Mouse (Mus musculus) liver, adult 2 months (tissue): ENCODE data around the gene Hist1h4h. TPM values are rescaled to one million over a fixed set of nuclear protein-coding genes. Genes with fewer than 3 reads are reported as not detected.
A peak's percentile ranks its signal among the peaks of the same experiment; 100 is the strongest.
"Not testable (repeated sequence)": the region's sequence is repeated elsewhere in the genome, so short reads cannot be mapped to it uniquely, and the experiment has no call there.

Source experiments
- DNase-seq: peaks from one replicate; pipeline ENCODE4 v3.0.0-alpha.2; 2011; ENCODE audit warnings: low read depth, low spot score; ENCODE audit errors: extremely low read depth
- H3K27ac ChIP-seq: fragments of 200-500 bp; replicated peaks from 2 replicates; pipeline ENCODE4 v1.5.1; 2012; ENCODE audit warnings: low read depth, mild to moderate bottlenecking, control low read depth, inconsistent platforms, low read length; ENCODE audit not compliant: insufficient read depth
- H3K27me3 ChIP-seq: fragments of 200-500 bp; 2 replicates; pipeline ENCODE4 v1.6.1; 2012; ENCODE audit warnings: mild to moderate bottlenecking, moderate library complexity, low read length, inconsistent platforms; ENCODE audit not compliant: control insufficient read depth, insufficient read depth
- H3K36me3 ChIP-seq: fragments of 200-500 bp; 2 replicates; pipeline ENCODE4 v1.6.1; 2012; ENCODE audit warnings: low read length, inconsistent platforms; ENCODE audit not compliant: control insufficient read depth, insufficient read depth
- H3K4me1 ChIP-seq: fragments of 200-500 bp; 2 replicates; pipeline ENCODE4 v1.6.1; 2011; ENCODE audit warnings: low read length; ENCODE audit not compliant: control insufficient read depth, insufficient read depth
- H3K4me3 ChIP-seq: fragments of 200-500 bp; 2 replicates; pipeline ENCODE4 v1.5.1; 2011; ENCODE audit warnings: low read depth, mild to moderate bottlenecking, control low read depth, low read length, moderate library complexity; ENCODE audit not compliant: insufficient read depth
- H3K79me2 ChIP-seq: fragments of 200-500 bp; 2 replicates; pipeline ENCODE4 v1.6.1; 2012; ENCODE audit warnings: inconsistent platforms, mild to moderate bottlenecking, low read length, moderate library complexity; ENCODE audit not compliant: control insufficient read depth, insufficient read depth
- H3K9ac ChIP-seq: fragments of 200-500 bp; 2 replicates; pipeline ENCODE4 v1.6.1; 2012; ENCODE audit warnings: low read depth, mild to moderate bottlenecking, control low read depth, inconsistent platforms, low read length
- CTCF ChIP-seq: fragments of 200-500 bp; IDR thresholded peaks from 2 replicates; pipeline ENCODE4 v1.5.1; 2011; ENCODE audit warnings: low read depth, low read length, control low read depth
- POLR2A ChIP-seq: fragments of 200-500 bp; IDR thresholded peaks from 2 replicates; pipeline ENCODE4 v1.6.1; 2011; ENCODE audit warnings: low read length, control low read depth; ENCODE audit not compliant: insufficient read depth; ENCODE audit errors: extremely low read depth
- WGBS: fragments of 180-500 bp; shearing (Covaris S2); methylation state at CpG from one replicate; pipeline ENCODE4 v1.1.7; 2018; 5-methylcytosine and 5-hydroxymethylcytosine counted together
- polyA plus RNA-seq: library from polyadenylated mRNA; depleted of rRNA; stranded (reverse); fragments of >200 nt; gene quantifications from 2 replicates; pipeline ENCODE4 v1.2.3, GENCODE M21; 2012
- total RNA-seq: library from RNA; depleted of rRNA; stranded (reverse); fragments of >200 nt; gene quantifications from 2 replicates; pipeline ENCODE4 v1.2.3, GENCODE M21; 2014

Hist1h4h gene
- total and polyA plus RNA-seq, 2 experiments, result 8.5 to 706 TPM

DNA sequence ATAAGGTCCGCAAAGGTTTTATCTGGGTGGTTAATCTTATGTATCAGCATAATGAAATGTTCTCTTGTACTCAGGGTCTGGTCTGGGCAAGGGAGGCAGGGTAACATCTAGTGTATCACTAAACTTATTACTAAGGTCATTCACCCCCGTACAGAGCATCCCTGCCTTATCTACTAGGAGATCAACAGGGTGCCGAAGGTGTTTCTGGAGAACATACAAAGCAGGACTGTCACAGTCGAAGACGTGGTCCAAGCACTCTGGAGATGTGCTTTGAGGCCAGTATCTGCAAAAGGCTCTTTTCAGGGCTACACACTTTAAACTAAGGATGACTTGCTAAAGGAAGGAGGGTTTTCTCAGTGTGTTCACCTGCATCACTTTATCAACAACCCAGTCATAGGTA, 15.8 kb downstream of the Hist1h4h start:
- Histone ChIP-seq H3K9ac (no peak overlapping the region), H3K4me1 (peaks cover 1% of the 10 kb centered on the region; the same call in 1 of the 2 replicates), H3K79me2 (no peaks in the 10 kb centered on the region), H3K36me3 (no peaks in the 10 kb centered on the region), H3K4me3 (no peak overlapping the region), H3K27me3 (no peaks in the 10 kb centered on the region), H3K27ac (no peak overlapping the region)
- TF ChIP-seq POLR2A (no peak), CTCF (no peak)
- 87% methylated on average over 5 of the region's 5 CpGs for WGBS
- no peak for DNase-seq

- H3K27ac ChIP-seq, result no peak overlapping the region
- TF ChIP-seq POLR2A, result no peak
- no peak for TF ChIP-seq CTCF
- no peak overlapping the region for H3K9ac ChIP-seq
- H3K4me3 ChIP-seq, result peak overlapping the region; percentile 63; the same call in 1 of the 2 replicates
- H3K79me2 ChIP-seq, result no peaks in the 10 kb centered on the region
- no peaks in the 10 kb centered on the region for H3K36me3 ChIP-seq
- 11% methylated on average over 3 of the region's 3 CpGs for WGBS
- H3K4me1 ChIP-seq, result no peaks in the 10 kb centered on the region; the same call in 1 of the 2 replicates
- no peaks in the 10 kb centered on the region for H3K27me3 ChIP-seq
- peak; percentile 23 for DNase-seq
Measured at GRCm38 (mm10) chr13:23550761-23551145, 19.9 kb downstream of the Hist1h4h start.

DNA sequence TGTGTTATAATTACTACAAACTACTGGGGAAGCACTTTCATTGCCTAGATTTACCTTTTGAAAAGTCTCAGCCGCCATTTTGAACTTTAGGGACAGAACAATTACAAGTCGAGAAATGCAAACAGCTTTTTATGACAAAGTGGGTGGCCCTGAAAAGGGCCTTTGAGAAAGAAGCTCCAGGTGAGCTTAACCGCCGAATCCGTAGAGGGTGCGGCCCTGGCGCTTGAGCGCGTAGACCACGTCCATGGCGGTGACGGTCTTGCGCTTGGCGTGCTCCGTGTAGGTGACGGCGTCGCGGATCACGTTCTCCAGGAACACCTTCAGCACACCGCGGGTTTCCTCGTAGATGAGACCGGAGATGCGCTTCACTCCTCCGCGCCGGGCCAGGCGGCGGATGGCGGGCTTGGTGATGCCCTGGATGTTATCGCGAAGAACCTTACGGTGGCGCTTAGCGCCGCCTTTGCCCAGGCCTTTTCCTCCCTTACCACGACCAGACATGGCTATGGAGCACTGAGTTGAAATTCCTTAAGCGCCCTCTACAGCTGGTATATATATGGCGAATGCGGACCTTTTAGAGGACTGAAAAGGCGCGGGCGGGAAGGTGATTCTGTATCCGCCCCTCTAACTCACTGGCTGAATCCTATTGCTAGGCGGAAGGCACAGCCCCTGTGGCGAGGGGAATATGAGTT, 20.4 kb downstream of the Hist1h4h start, which contains the start of gene Hist1h4f:
TSS of gene Hist1h4f (minus strand) at position 503 of the 689 bp plus-strand sequence.
- DNase-seq, result peak; percentile 76
- Histone ChIP-seq H3K4me3 (peak within 1 kb of the TSS; percentile 63), H3K9ac (peak within 1 kb of the TSS; percentile 54)
- not testable (repeated sequence) for H3K79me2 ChIP-seq, H3K27ac ChIP-seq, H3K4me1 ChIP-seq, H3K36me3 ChIP-seq, H3K27me3 ChIP-seq
- TF ChIP-seq POLR2A (peak; percentile 64), CTCF (0 out of 2 replicates have a peak, but pooled peaks have one; percentile 7)
- WGBS, result under 1% methylated on average over 47 of the region's 47 CpGs

DNA sequence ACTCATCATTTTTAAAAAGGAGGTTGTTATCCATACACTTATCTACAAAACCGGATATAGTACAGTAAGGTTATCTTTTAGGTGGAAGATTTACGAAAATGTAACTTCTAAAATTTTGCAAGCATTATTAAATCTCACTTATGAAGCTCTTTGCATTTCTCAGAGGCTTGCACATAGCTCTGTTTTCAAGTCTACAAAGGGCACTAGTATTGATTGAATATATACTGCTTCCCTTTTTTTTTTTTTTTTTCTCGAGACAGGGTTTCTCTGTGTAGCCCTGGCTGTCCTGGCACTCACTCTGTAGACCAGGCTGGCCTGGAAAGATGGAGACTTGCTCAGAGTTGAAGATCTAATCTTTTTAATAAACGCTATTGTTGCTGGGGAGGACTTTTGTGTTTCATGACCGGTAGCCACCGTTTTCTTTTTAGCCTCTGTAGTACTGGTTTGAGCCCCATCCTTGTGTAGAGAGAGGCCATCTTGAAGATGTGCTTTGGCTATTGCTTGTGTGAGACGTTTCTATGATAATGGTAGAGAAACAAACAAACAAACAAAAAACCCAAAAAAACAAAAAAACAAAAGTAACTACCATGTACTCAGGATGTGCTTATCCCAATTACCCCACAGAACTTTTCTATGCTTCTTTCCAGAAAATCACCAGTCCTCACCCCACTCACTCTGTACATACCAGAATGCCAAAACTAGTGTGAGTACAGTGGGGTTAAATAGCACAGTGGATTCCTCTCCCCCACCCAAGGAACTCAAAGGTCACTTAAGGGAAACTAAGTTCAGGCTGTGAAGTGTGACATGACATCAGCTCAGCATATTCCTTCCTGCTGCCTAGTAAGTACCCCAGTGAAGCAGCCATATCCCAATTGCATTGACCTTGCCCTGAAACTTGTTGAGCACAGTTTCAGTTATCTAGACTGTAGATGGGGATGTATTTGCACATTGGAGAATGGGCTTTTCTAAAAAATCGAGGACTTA, 21.4 kb downstream of the Hist1h4h start:
- H3K4me3 ChIP-seq, result no peak overlapping the region

DNA sequence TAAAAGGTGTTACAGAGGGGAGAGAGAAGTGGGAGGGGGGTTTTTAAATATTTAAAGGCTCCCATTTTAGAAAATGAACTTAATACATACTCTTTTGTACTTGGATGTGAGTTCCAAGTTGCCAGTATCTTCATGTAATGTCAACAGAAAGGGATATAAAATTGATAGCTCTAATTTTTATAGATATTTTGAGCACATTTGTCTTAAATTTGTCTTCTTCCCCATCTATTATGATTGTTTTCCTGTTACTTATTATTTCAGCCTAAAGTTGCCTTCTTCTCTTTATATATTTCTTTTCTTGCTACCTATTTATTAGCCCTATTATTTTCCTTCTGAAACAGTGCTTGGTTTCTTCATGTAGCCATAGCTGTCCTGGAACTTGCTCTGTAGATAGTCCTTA, 22.1 kb downstream of the Hist1h4h start, which contains the start of gene Hist1h1d:
TSS of gene Hist1h1d (plus strand) at position 301 of the 400 bp plus-strand sequence.
- no peak for DNase-seq
- Histone ChIP-seq H3K9ac (no peak within 1 kb of the TSS), H3K4me1 (no peaks in the 10 kb centered on the region; the same call in 1 of the 2 replicates), H3K79me2 (no peaks in the 10 kb centered on the region), H3K4me3 (no peak within 1 kb of the TSS), H3K36me3 (no peaks in the 10 kb centered on the region), H3K27me3 (no peaks in the 10 kb centered on the region), H3K27ac (no peak within 1 kb of the TSS)
- TF ChIP-seq CTCF (no peak), POLR2A (no peak)

More for the DNA sequence above, 21.4 kb downstream of the Hist1h4h start:
- no peak for DNase-seq
- H3K4me1 ChIP-seq, result no peaks in the 10 kb centered on the region; the same call in 1 of the 2 replicates
- no peak overlapping the region for H3K27ac ChIP-seq
- WGBS, result 44% methylated on average over 8 of the region's 8 CpGs
- H3K9ac ChIP-seq, result no peak overlapping the region
- H3K79me2 ChIP-seq, result no peaks in the 10 kb centered on the region
- TF ChIP-seq POLR2A (no peak), CTCF (no peak)
- H3K27me3 ChIP-seq, result no peaks in the 10 kb centered on the region
- no peaks in the 10 kb centered on the region for H3K36me3 ChIP-seq
